ENCODE assay signal across 14 mouse cellular contexts in the genomic region with DNA sequence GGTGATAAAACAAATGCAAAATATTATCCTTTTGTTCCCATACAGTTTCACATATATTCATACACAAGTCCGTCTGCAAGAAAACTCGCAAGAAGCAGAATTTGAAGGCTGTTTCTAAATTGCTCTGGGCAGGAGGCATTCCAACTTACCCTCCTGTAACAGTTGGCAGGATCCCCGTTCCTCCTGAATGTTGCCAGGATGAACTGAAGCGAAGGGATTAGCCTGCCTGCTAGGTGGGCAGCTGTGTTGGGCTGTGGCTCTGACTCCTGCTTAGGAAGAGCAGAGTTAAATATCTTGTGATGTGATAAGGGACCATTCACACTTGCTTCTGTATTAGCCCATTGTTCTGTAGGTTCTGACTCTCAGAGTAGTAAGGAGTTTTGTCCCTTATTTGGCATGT. TPM values are rescaled to one million over a fixed set of nuclear protein-coding genes. Genes with fewer than 3 reads are reported as not detected.
"Had no signal": no experiment of that assay in that cellular context is flagged by ENCODE, and none has a peak within 500 bp of the region (broad histone marks: within the 10 kb centered on the region; RNA-seq: fewer than 3 reads in every experiment).

No protein-coding gene starts in this region.

- H3K4me1 ChIP-seq: limb, embryonic 13.5 days; midbrain, embryonic 12.5 days; neural tube, embryonic 15.5 days had no signal

- H3K36me3 ChIP-seq: limb, embryonic 13.5 days; neural tube, embryonic 15.5 days had no signal

- H3K9me3 ChIP-seq: limb, embryonic 13.5 days; midbrain, embryonic 12.5 days; neural tube, embryonic 15.5 days had no signal

- H3K9ac ChIP-seq: limb, embryonic 13.5 days; liver, embryonic 14.5 days; midbrain, embryonic 12.5 days; neural tube, embryonic 15.5 days had no signal

- DNase-seq: kidney, postnatal 36 days; layer of hippocampus, adult 9-11 months; layer of hippocampus, postnatal 36 days; lung, adult 18-20 months; thymus, postnatal 4 days had no signal

- H3K4me2 ChIP-seq: limb, embryonic 13.5 days; midbrain, embryonic 12.5 days; neural tube, embryonic 15.5 days had no signal

- H3K27me3 ChIP-seq: midbrain, embryonic 12.5 days; neural tube, embryonic 15.5 days had no signal

- H3K27ac ChIP-seq: kidney, postnatal 0 days; limb, embryonic 13.5 days; liver, embryonic 14.5 days; midbrain, embryonic 12.5 days; neural tube, embryonic 15.5 days; stomach, postnatal 0 days had no signal

- H3K4me3 ChIP-seq: limb, embryonic 13.5 days; midbrain, embryonic 12.5 days; myocyte; neural tube, embryonic 15.5 days had no signal

RNA-seq across cellular contexts. Expression of a gene that starts 30.1 kb away (rescaled TPM):
- total RNA-seq: liver, adult 2 months; megakaryocyte-erythroid progenitor cell, adult 5-6 weeks had no signal
- polyA plus RNA-seq: kidney, postnatal 0 days; liver, adult 2 months; myocyte had no signal
